Comparison of ENCODE assay signal across 13 mouse cellular contexts in the genomic region with DNA sequence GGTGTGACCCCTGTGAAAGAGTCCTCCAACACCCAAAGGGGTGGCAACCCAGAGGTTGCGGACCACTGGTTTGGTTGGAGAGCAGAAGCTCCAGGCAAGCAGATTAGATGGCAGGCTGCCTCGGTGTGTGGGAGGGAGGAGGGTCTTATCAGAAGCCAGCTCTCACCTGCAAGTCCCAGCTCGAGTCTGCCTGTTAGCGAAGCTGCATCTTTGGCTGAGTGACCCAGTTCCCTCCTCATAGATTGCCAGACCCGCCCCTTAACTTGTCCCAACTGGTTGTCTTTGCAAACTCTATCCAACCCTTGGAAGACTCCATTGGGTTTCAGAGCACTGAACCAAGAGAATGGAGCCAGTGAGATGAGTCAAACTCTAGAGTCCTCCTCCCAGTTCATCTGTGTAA.
"Had no signal": no experiment of that assay in that cellular context is flagged by ENCODE, and none has a peak within 500 bp of the region (broad histone marks: within the 10 kb centered on the region; RNA-seq: fewer than 3 reads in every experiment).

No protein-coding gene starts in this region.

- H3K27ac ChIP-seq: kidney, postnatal 0 days; layer of hippocampus, adult 2 months; liver, embryonic 14.5 days had no signal

- H3K27me3 ChIP-seq: neural tube, embryonic 15.5 days had no signal

- H3K9me3 ChIP-seq: neural tube, embryonic 15.5 days had no signal

- H3K4me3 ChIP-seq: layer of hippocampus, adult 2 months; myocyte; neural tube, embryonic 15.5 days had no signal

- DNase-seq: kidney, adult 11 months; kidney, adult 9 months; kidney, postnatal 4 days; lung, adult 18-20 months; midbrain, embryonic 14.5 days; right cerebral cortex, postnatal 4 days; spleen, adult 18-20 months; thymus, postnatal 4 days had no signal

- H3K9ac ChIP-seq: liver, embryonic 14.5 days; neural tube, embryonic 15.5 days had no signal

- H3K4me2 ChIP-seq: neural tube, embryonic 15.5 days had no signal
